Mouse (Mus musculus) ES-Bruce4 (cell line): Measurements from ENCODE around the gene Tnks2.

ENCODE experiments used
- CTCF ChIP-seq: IDR thresholded peaks from one replicate; pipeline ENCODE4 v1.8.1; 2011; ENCODE audit warnings: low read depth, low read length
- EP300 ChIP-seq: IDR thresholded peaks from 2 replicates; pipeline ENCODE4 v1.6.1; 2011; ENCODE audit warnings: low read depth, low read length; ENCODE audit not compliant: insufficient read depth
- POLR2A ChIP-seq: IDR thresholded peaks from one replicate; pipeline ENCODE4 v1.8.1; 2011; ENCODE audit warnings: low read length; ENCODE audit not compliant: insufficient read depth

DNA sequence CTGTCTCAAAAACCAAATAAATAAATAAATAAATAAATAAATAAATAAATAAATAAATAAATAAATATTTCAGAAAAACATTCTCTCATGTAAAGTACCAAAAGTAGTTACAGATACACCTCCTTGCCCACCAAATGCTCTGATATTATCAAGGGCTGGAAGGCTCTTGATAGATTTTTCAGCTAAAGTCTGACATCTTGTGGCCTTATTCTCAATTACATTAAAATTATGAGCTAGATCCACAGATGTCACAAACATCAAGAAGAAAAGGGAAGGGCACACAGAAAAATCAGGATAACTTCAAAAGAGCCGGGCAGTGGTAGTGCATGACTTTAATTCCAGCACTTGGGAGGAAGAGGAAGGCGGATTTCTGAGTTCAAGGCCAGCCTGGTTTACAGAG, 88.0 kb downstream of the Tnks2 start:
- TF ChIP-seq POLR2A: no peak
- no peak for TF ChIP-seq EP300
- no peak for TF ChIP-seq CTCF
